In genomic region chr4:77259250-77259971, GRCm38 (mm10) we compare ENCODE assay signal across 8 mouse cellular contexts.
DNase-seq lines count a peak whose midpoint lies in the region; ATAC-seq lines count a peak whose summit lies in the region.

No protein-coding gene starts in this region.

- no peak overlapping the region for H3K4me2 ChIP-seq in embryonic facial prominence, embryonic 15.5 days (replicated peaks)

- H3K27me3 ChIP-seq in embryonic facial prominence, embryonic 15.5 days: no peaks in the 10 kb centered on the region

- peak; percentile 60 for ATAC-seq in embryonic facial prominence, embryonic 15.5 days (ENCODE audit: insufficient number of reproducible peaks, low FRiP score, low TSS enrichment, low read depth)

- peaks cover 5% of the 10 kb centered on the region; the same call in 1 of the 2 replicates for H3K4me1 ChIP-seq in embryonic facial prominence, embryonic 15.5 days

- intact Hi-C loops in left cerebral cortex, postnatal 14 days (cut with DNase I): no loop called here

- no peak overlapping the region for H3K27ac ChIP-seq in embryonic facial prominence, embryonic 15.5 days (replicated peaks)

- H3K4me3 ChIP-seq in embryonic facial prominence, embryonic 15.5 days (replicated peaks): no peak overlapping the region

- H3K9ac ChIP-seq in embryonic facial prominence, embryonic 15.5 days: no peak overlapping the region

- DNase-seq in embryo, embryonic 11 days: peak; percentile 15
- no peak for DNase-seq in embryo, embryonic 10 days (ENCODE audit: low spot score)
- DNase-seq in left cerebral cortex, postnatal 14 days (ENCODE audit: low spot score in 2 of 2): peak; percentile 7 to 24
- DNase-seq in left cerebral cortex, adult 8-10 months (ENCODE audit: low spot score in 2 of 2): no peak
- peak; percentile 0 for DNase-seq in lung, postnatal 36 days
- DNase-seq in urinary bladder, adult 2 months (ENCODE audit: low spot score): no peak
- DNase-seq in cerebellum, adult 11 months: no peak

- 41% methylated on average over 8 of the region's 8 CpGs for WGBS in embryonic facial prominence, embryonic 15.5 days

- no peaks in the 10 kb centered on the region for H3K9me3 ChIP-seq in embryonic facial prominence, embryonic 15.5 days (replicated peaks)

- no peaks in the 10 kb centered on the region for H3K36me3 ChIP-seq in embryonic facial prominence, embryonic 15.5 days

Comparison
In these comparisons a context has a peak if more than half of its experiments do, and no peak if none do; other contexts are left out.
1. DNase-seq: peak in embryo, embryonic 11 days (single experiment), left cerebral cortex, postnatal 14 days (2 of 2) and lung, postnatal 36 days (single experiment); none in embryo, embryonic 10 days (single experiment), left cerebral cortex, adult 8-10 months (0 of 2), urinary bladder, adult 2 months (single experiment) and cerebellum, adult 11 months (single experiment).